Mouse (Mus musculus) brown adipose tissue, adult 24 weeks (tissue): Measurements from ENCODE around the gene Becn1. TPM values are rescaled to one million over a fixed set of nuclear protein-coding genes. Genes with fewer than 3 reads are reported as not detected.

Experiments
- H3K27ac ChIP-seq: fragments of 200-500 bp; replicated peaks from 2 replicates; pipeline ENCODE4 v1.5.1; 2012; ENCODE audit warnings: low read depth, mild to moderate bottlenecking, low read length
- H3K4me1 ChIP-seq: fragments of 200-500 bp; 2 replicates; pipeline ENCODE4 v1.6.1; 2012; ENCODE audit warnings: low read length, mixed read lengths; ENCODE audit not compliant: control insufficient read depth, insufficient read depth, insufficient read length
- H3K4me3 ChIP-seq: fragments of 200-500 bp; 2 replicates; pipeline ENCODE4 v1.5.1; 2012; ENCODE audit warnings: low read depth, mild to moderate bottlenecking, low read length, moderate library complexity; ENCODE audit not compliant: insufficient read depth
- polyA plus RNA-seq: library from polyadenylated mRNA; stranded (reverse); fragments of >200 nt; gene quantifications from 2 replicates; pipeline ENCODE4 v1.2.4, GENCODE M21; 2012; ENCODE audit not compliant: missing spikeins, insufficient read depth, insufficient read length

Becn1 gene
- polyA plus RNA-seq, 1 experiment = 38.3 TPM

- no peak overlapping the region for H3K4me3 ChIP-seq
- H3K27ac ChIP-seq = no peak overlapping the region
- peaks cover 7% of the 10 kb centered on the region for H3K4me1 ChIP-seq
These were observed 38.2 kb downstream of the Becn1 start for GRCm38 (mm10) chr11:101263989-101264280.

GRCm38 (mm10) chr11:101263138-101263988 is 38.7 kb downstream of the Becn1 start:
- Histone ChIP-seq H3K4me1 (peaks cover 7% of the 10 kb centered on the region), H3K27ac (no peak overlapping the region), H3K4me3 (no peak overlapping the region)

GRCm38 (mm10) chr11:101262272-101262967 is 39.7 kb downstream of the Becn1 start:
- Histone ChIP-seq H3K4me1 (peaks cover 7% of the 10 kb centered on the region), H3K27ac (no peak overlapping the region), H3K4me3 (no peak overlapping the region)

GRCm38 (mm10) chr11:101260826-101261380 is 41.2 kb downstream of the Becn1 start:
- H3K4me3 ChIP-seq = peak overlapping the region; percentile 68
- H3K4me1 ChIP-seq = peaks cover 7% of the 10 kb centered on the region
- H3K27ac ChIP-seq = no peak overlapping the region

GRCm38 (mm10) chr11:101259948-101260825 is 41.9 kb downstream of the Becn1 start, which contains the start of gene Wnk4:
TSS of gene Wnk4 (plus strand) at chr11:101260567.
- H3K4me1 ChIP-seq = peaks cover 7% of the 10 kb centered on the region
- H3K27ac ChIP-seq = no peak within 1 kb of the TSS
- H3K4me3 ChIP-seq = peak within 1 kb of the TSS; percentile 68

- no peak overlapping the region for H3K4me3 ChIP-seq
- peaks cover 7% of the 10 kb centered on the region for H3K4me1 ChIP-seq
- H3K27ac ChIP-seq = no peak overlapping the region
These were observed 42.8 kb downstream of the Becn1 start for GRCm38 (mm10) chr11:101259261-101259712.

GRCm38 (mm10) chr11:101255826-101256775 is 46.0 kb downstream of the Becn1 start:
- H3K4me3 ChIP-seq = no peak overlapping the region
- H3K27ac ChIP-seq = no peak overlapping the region
- peaks cover 9% of the 10 kb centered on the region; the same call in 1 of the 2 replicates for H3K4me1 ChIP-seq

GRCm38 (mm10) chr11:101253613-101254389 is 48.3 kb downstream of the Becn1 start, which contains the start of gene Vps25:
TSS of gene Vps25 (plus strand) at chr11:101253707.
- Histone ChIP-seq H3K27ac (peak within 1 kb of the TSS; percentile 90), H3K4me3 (peak within 1 kb of the TSS; percentile 99), H3K4me1 (0 out of 2 replicates have a peak, but pooled peaks cover 2% of the 10 kb centered on the region)

- Histone ChIP-seq H3K4me1 (0 out of 2 replicates have a peak, but pooled peaks cover 2% of the 10 kb centered on the region), H3K27ac (peak overlapping the region; percentile 79), H3K4me3 (peak overlapping the region; percentile 57)
These were observed 49.1 kb downstream of the Becn1 start for GRCm38 (mm10) chr11:101252941-101253340.

GRCm38 (mm10) chr11:101251031-101251430 is 51.1 kb downstream of the Becn1 start:
- H3K4me3 ChIP-seq = no peak overlapping the region
- H3K27ac ChIP-seq = no peak overlapping the region
- 0 out of 2 replicates have a peak, but pooled peaks cover 2% of the 10 kb centered on the region for H3K4me1 ChIP-seq

GRCm38 (mm10) chr11:101248258-101248994 is 53.7 kb downstream of the Becn1 start:
- Histone ChIP-seq H3K4me1 (peaks cover 12% of the 10 kb centered on the region), H3K4me3 (peak overlapping the region; percentile 97), H3K27ac (peak overlapping the region; percentile 95)

GRCm38 (mm10) chr11:101247521-101248030 is 54.5 kb downstream of the Becn1 start:
- Histone ChIP-seq H3K27ac (peak overlapping the region; percentile 95), H3K4me1 (peaks cover 10% of the 10 kb centered on the region)

More at GRCm38 (mm10) chr11:101247521-101248030, 54.5 kb downstream of the Becn1 start:
- peak overlapping the region; percentile 97 for H3K4me3 ChIP-seq
